Mouse (Mus musculus) neural tube, embryonic 13.5 days (tissue): ENCODE measurements around the gene Acbd7. TPM values are rescaled to one million over a fixed set of nuclear protein-coding genes. Genes with fewer than 3 reads are reported as not detected.

Experiments used
- ATAC-seq: fragments of 200-750 bp; cut with Nextera tagmentation; 2 replicates; pipeline ENCODE4 v1.8.0; 2017; ENCODE audit warnings: low read depth, mild to moderate bottlenecking, moderate TSS enrichment, moderate library complexity
- H3K27ac ChIP-seq: fragments of 300-500 bp; sonication (generic); replicated peaks from 2 replicates; pipeline ENCODE4 v1.5.1; 2015; ENCODE audit warnings: moderate library complexity, mild to moderate bottlenecking, inconsistent platforms
- H3K27me3 ChIP-seq: fragments of 300-500 bp; sonication (generic); 2 replicates; pipeline ENCODE4 v1.6.1; 2015; ENCODE audit warnings: mild to moderate bottlenecking, inconsistent platforms
- H3K36me3 ChIP-seq: fragments of 300-500 bp; sonication (generic); 2 replicates; pipeline ENCODE4 v1.6.1; 2015; ENCODE audit warnings: mild to moderate bottlenecking, inconsistent platforms
- H3K4me1 ChIP-seq: fragments of 300-500 bp; sonication (generic); replicated peaks from 2 replicates; pipeline ENCODE4 v1.6.1; 2015; ENCODE audit warnings: inconsistent platforms
- H3K4me2 ChIP-seq: fragments of 300-500 bp; sonication (generic); 2 replicates; pipeline ENCODE4 v1.6.1; 2015; ENCODE audit warnings: inconsistent platforms, mild to moderate bottlenecking, moderate library complexity
- H3K4me3 ChIP-seq: fragments of 300-500 bp; sonication (generic); 2 replicates; pipeline ENCODE4 v1.5.1; 2015; ENCODE audit warnings: mild to moderate bottlenecking, inconsistent platforms
- H3K9ac ChIP-seq: fragments of 300-500 bp; sonication (generic); 2 replicates; pipeline ENCODE4 v1.6.1; 2015; ENCODE audit warnings: moderate library complexity, mild to moderate bottlenecking, inconsistent platforms
- H3K9me3 ChIP-seq: fragments of 300-500 bp; sonication (generic); 2 replicates; pipeline ENCODE4 v1.6.1; 2016; ENCODE audit warnings: inconsistent platforms
- WGBS: fragments of 180-500 bp; shearing (Covaris S2); methylation state at CpG from one replicate; pipeline ENCODE4 v1.1.7; 2015; 5-methylcytosine and 5-hydroxymethylcytosine counted together
- polyA plus RNA-seq: library from polyadenylated mRNA; unstranded; fragments of >200 nt; fragmentation: Nextera tagmentation; extraction: Ambion mirVana; gene quantifications from 2 replicates; pipeline ENCODE4 v1.2.1, GENCODE M21; 2015

Acbd7 gene
- polyA plus RNA-seq, 1 experiment from 2014 or later: 2.3 TPM

DNA sequence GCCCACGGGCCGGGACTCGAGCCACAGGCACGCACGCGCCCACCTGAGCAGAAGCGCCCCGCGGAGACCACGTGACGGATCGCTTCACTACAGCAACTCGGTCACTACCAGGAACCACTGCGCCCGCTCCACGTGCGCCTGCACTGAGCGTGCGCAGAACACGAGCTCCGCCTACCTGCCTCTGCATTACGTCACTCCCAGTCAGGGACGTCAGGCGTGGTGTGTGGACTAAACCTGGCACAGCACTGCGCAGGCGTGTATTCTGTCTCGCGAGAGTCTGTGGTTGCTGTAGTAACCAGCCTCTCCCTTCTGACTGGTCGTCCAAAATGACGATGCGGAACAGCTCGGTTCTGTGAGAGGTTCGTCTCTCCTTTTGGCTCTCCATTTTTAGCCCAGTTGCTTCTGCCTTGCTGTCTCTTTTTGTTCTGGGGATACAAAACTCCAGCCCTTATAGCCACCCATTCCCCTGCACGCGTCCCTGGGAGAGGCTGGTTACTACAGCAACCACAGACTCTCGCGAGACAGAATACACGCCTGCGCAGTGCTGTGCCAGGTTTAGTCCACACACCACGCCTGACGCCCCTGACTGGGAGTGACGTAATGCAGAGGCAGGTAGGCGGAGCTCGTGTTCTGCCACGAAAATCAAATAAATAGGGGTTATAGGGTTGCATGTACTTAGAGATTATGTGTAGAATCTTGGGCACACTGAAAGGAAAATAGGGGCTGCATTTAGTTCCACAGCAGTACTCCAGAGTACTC is 3.3 kb upstream of the Acbd7 start, which contains the start of gene Rpp38:
Gene Rpp38 (minus strand): TSS at position 160 of the 759 bp plus-strand sequence.
- H3K4me2 ChIP-seq: peak within 1 kb of the TSS; percentile 76
- peak within 1 kb of the TSS; percentile 79 for H3K27ac ChIP-seq
- H3K9me3 ChIP-seq: no peaks in the 10 kb centered on the region
- H3K36me3 ChIP-seq: peaks cover 18% of the 10 kb centered on the region
- H3K4me1 ChIP-seq: peaks cover 26% of the 10 kb centered on the region
- H3K9ac ChIP-seq: peak within 1 kb of the TSS; percentile 82
- H3K27me3 ChIP-seq: 0 out of 2 replicates have a peak, but pooled peaks cover 6% of the 10 kb centered on the region
- under 1% methylated on average over 45 of the region's 45 CpGs for WGBS
- H3K4me3 ChIP-seq: peak within 1 kb of the TSS; percentile 66
- peak; percentile 98 for ATAC-seq

DNA sequence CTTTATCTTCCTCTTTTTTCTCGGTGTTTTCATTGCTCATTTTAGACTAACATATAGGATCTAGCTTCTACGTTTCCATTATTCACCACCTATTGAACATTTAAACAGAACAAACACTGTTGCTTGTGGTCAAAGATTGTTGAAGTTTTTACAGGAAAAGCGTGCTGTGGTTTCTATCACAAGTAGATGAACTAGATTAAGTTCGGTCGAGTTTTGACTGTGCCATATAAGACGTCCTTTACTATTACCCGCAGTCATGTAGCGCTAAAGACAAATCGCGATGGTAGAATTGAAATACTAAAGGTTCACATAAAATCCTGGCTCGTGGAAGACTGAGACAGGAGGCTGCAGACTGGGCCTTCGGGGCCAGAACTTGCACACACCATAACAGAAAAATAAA is 2.2 kb upstream of the Acbd7 start:
- WGBS: 91% methylated on average over 12 of the region's 12 CpGs
- no peak for ATAC-seq
- Histone ChIP-seq H3K27me3 (peaks cover 10% of the 10 kb centered on the region), H3K4me3 (no peak overlapping the region), H3K4me2 (no peak overlapping the region), H3K36me3 (peaks cover 8% of the 10 kb centered on the region), H3K9ac (no peak overlapping the region), H3K27ac (no peak overlapping the region), H3K4me1 (peaks cover 26% of the 10 kb centered on the region), H3K9me3 (no peaks in the 10 kb centered on the region)

DNA sequence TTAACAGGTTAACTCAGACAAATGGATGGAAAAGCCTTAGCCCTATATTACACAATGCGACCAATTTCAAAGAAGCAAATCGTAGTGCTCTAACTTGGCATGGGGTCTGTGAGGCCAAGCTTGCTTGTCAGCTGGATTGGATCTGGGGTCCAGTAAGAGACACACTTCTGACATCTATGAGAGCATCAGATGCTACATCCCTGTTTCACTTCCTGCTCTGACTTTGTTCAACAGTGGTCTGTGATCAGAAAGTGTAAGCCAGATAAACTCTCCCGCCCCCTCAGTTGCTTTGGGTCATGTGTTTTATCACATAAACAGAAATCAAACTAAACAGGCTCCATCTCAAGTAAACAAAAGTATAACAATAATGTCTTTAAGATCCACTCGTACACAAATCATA is 12.5 kb downstream of the Acbd7 start:
- H3K4me1 ChIP-seq: no peaks in the 10 kb centered on the region
- no peak overlapping the region for H3K4me2 ChIP-seq
- no peaks in the 10 kb centered on the region for H3K36me3 ChIP-seq
- H3K9ac ChIP-seq: no peak overlapping the region
- H3K27me3 ChIP-seq: peaks cover 5% of the 10 kb centered on the region; the same call in 1 of the 2 replicates
- WGBS: 86% methylated on average over 4 of the region's 4 CpGs
- H3K27ac ChIP-seq: no peak overlapping the region
- no peak for ATAC-seq
- H3K9me3 ChIP-seq: no peaks in the 10 kb centered on the region
- no peak overlapping the region for H3K4me3 ChIP-seq

DNA sequence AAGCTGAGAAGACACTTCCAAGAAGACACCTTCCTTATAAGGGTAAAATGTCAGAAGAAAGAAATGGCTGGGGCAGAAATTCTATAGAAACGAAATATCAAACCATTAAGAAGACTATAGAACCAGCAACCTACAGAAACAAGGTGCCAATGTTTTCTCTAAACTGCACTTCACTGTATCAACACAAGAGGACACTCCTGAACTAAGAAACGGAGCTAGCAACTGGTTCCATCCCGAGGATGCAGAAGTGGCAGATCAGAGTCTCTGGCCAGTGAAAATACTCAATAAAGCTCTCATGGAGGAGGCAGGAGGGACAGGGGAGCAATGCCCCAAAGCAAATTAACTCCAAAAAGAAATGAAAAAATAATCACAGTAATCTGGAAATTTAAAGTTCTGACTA is 13.0 kb downstream of the Acbd7 start:
- no peak for ATAC-seq
- 21% methylated on average over 3 of the region's 3 CpGs for WGBS

DNA sequence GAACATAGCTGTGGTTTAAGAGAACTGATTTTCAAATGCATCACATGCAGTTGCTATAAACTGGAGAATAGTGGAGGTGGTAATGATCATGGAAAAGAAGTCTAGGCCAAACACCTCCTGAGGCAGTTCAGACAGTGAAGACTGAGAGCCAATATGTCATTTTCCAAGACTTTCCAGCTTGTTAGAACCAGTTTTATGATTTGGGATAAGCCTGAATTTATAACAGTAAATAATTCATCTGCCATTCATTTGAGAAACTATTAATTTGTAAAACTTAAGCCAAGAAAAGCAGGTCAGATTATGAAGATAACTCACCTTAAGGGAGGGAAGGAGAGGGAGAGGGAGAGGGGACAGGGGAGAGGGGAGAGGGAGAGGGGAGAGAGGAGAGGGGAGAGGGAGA is 17.2 kb downstream of the Acbd7 start:
- H3K36me3 ChIP-seq: no peaks in the 10 kb centered on the region
- H3K27me3 ChIP-seq: peaks cover 5% of the 10 kb centered on the region; the same call in 1 of the 2 replicates
- H3K4me1 ChIP-seq: no peaks in the 10 kb centered on the region
- H3K9me3 ChIP-seq: no peaks in the 10 kb centered on the region
- no peak overlapping the region for H3K9ac ChIP-seq
- no peak overlapping the region for H3K4me2 ChIP-seq
- no peak overlapping the region for H3K27ac ChIP-seq
- no peak for ATAC-seq
- H3K4me3 ChIP-seq: no peak overlapping the region

More for the DNA sequence above, 13.0 kb downstream of the Acbd7 start:
- no peaks in the 10 kb centered on the region for H3K9me3 ChIP-seq
- no peak overlapping the region for H3K4me2 ChIP-seq
- H3K4me3 ChIP-seq: no peak overlapping the region
- H3K27ac ChIP-seq: no peak overlapping the region
- peaks cover 5% of the 10 kb centered on the region; the same call in 1 of the 2 replicates for H3K27me3 ChIP-seq
- H3K4me1 ChIP-seq: no peaks in the 10 kb centered on the region
- H3K36me3 ChIP-seq: no peaks in the 10 kb centered on the region
- H3K9ac ChIP-seq: no peak overlapping the region

DNA sequence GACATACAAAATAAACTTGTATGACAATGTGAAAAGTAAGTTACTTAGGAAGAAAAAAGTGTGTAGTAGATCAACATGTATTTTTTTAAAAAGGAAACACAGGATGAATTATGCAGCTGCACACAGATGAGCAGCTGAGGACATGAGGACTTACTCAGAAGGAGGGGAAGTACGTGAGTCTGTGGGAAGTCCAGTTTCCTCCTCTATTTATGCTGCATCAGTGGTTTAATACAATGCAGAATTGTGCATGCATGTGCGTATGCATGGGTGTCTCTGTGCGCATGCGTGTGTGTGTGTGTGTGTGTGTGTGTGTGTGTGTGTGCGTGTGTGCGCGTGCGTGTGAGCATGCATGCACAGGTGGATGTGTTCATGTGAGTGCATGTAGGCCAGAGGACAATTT is 19.8 kb downstream of the Acbd7 start:
- 95% methylated on average over 8 of the region's 8 CpGs for WGBS
- H3K4me3 ChIP-seq: no peak overlapping the region
- no peak for ATAC-seq
- H3K4me2 ChIP-seq: no peak overlapping the region
- H3K36me3 ChIP-seq: no peaks in the 10 kb centered on the region
- H3K9me3 ChIP-seq: no peaks in the 10 kb centered on the region
- H3K4me1 ChIP-seq: no peaks in the 10 kb centered on the region
- H3K27ac ChIP-seq: no peak overlapping the region
- H3K27me3 ChIP-seq: no peaks in the 10 kb centered on the region; the same call in 1 of the 2 replicates
- H3K9ac ChIP-seq: no peak overlapping the region

DNA sequence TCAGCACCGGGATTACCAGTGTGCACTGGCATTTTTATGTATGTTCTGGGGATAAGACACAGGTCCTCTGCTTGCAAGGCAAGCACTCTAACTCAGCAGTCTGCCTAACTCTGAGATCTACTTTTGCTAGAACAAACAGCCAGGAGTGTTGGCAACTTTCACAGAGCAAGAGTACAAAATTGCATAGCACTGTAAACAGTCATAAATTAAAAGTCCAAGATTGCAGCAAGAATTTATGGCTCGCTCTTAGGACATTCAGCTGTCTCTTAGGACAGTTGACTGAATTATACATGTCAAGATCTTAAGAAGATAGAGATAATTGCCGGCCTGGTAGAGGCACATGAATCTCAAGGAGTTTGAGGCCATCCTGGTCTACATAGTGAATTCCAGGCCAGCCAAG is 20.3 kb downstream of the Acbd7 start:
- 76% methylated on average over 3 of the region's 3 CpGs for whole genome bisulfite sequencing
- Histone ChIP-seq H3K4me2 (no peak overlapping the region), H3K4me3 (no peak overlapping the region), H3K27ac (no peak overlapping the region), H3K36me3 (no peaks in the 10 kb centered on the region), H3K27me3 (no peaks in the 10 kb centered on the region; the same call in 1 of the 2 replicates), H3K9me3 (no peaks in the 10 kb centered on the region), H3K4me1 (no peaks in the 10 kb centered on the region), H3K9ac (no peak overlapping the region)
- ATAC-seq: no peak

DNA sequence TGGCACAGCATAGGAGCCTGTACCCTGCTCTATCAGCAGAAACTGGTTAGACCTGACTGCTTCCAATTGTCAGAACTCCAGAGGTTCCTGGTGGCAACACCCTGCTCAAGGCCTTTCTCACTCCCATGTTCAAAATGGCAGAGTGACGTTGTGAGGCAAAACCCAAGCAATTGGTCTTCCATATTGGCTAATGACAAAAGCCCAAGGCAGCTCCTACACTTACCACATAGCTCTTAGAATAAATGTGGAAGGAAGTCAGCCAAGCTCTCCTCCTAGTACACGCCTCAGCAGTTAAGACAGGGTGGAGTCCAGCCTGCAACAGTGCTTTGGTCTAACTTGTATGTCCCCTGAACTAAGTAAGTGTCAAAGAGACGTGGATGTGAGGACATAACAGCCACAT is 21.9 kb downstream of the Acbd7 start:
- Histone ChIP-seq H3K36me3 (no peaks in the 10 kb centered on the region), H3K27me3 (no peaks in the 10 kb centered on the region; the same call in 1 of the 2 replicates), H3K9ac (no peak overlapping the region), H3K4me1 (no peaks in the 10 kb centered on the region), H3K4me2 (no peak overlapping the region), H3K4me3 (no peak overlapping the region), H3K27ac (no peak overlapping the region), H3K9me3 (no peaks in the 10 kb centered on the region)
- WGBS: 82% methylated on average over 3 of the region's 3 CpGs
- no peak for ATAC-seq

DNA sequence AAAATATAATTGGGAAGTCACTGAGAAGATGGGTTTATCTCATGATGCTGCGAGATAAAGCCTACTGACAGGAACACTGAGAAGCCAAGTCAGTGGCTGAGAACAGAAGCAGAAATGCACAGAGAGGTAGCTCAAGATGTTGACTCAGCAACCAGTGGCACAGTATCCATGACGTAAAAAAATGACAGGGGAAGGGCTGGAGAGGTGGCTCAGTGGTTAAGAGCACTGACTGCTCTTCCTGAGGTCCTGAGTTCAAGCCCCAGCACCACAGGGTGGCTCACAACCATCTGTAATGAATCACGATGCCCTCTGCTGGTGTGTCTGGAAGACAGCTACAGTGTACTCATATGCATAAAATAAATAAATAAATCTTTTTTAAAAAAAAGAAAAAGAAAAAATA is 25.1 kb downstream of the Acbd7 start:
- H3K36me3 ChIP-seq: no peaks in the 10 kb centered on the region
- no peak overlapping the region for H3K4me2 ChIP-seq
- H3K27ac ChIP-seq: no peak overlapping the region
- no peaks in the 10 kb centered on the region for H3K27me3 ChIP-seq
- ATAC-seq: no peak
- no peaks in the 10 kb centered on the region for H3K9me3 ChIP-seq
- H3K9ac ChIP-seq: no peak overlapping the region
- H3K4me3 ChIP-seq: no peak overlapping the region
- 83% methylated on average over 3 of the region's 3 CpGs for WGBS
- no peaks in the 10 kb centered on the region for H3K4me1 ChIP-seq

DNA sequence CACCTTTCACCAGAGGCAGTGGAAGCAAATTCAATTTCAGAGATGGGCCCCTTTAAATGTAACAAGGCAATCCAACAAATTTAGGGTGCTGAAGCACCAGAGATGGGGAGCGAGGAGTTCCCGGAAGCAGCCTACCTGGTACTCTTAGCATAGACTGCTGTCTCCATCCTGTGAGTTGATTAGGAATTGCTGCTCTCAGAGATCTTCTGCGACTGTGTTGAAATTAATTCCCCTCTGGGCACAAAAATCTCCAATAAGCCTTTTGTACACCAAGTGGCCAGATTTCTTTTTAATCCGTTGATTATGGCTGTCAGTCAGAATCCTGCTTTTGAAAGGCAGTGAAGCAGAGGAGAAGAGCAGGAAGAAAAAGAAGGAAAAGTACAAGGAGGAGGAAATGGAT is 29.2 kb downstream of the Acbd7 start:
- no peak for ATAC-seq
- H3K4me2 ChIP-seq: no peak overlapping the region
- H3K9me3 ChIP-seq: no peaks in the 10 kb centered on the region
- H3K4me3 ChIP-seq: no peak overlapping the region
- 77% methylated on average over 4 of the region's 4 CpGs for WGBS
- no peaks in the 10 kb centered on the region for H3K27me3 ChIP-seq
- no peaks in the 10 kb centered on the region for H3K4me1 ChIP-seq
- H3K27ac ChIP-seq: no peak overlapping the region
- H3K9ac ChIP-seq: no peak overlapping the region
- no peaks in the 10 kb centered on the region for H3K36me3 ChIP-seq

DNA sequence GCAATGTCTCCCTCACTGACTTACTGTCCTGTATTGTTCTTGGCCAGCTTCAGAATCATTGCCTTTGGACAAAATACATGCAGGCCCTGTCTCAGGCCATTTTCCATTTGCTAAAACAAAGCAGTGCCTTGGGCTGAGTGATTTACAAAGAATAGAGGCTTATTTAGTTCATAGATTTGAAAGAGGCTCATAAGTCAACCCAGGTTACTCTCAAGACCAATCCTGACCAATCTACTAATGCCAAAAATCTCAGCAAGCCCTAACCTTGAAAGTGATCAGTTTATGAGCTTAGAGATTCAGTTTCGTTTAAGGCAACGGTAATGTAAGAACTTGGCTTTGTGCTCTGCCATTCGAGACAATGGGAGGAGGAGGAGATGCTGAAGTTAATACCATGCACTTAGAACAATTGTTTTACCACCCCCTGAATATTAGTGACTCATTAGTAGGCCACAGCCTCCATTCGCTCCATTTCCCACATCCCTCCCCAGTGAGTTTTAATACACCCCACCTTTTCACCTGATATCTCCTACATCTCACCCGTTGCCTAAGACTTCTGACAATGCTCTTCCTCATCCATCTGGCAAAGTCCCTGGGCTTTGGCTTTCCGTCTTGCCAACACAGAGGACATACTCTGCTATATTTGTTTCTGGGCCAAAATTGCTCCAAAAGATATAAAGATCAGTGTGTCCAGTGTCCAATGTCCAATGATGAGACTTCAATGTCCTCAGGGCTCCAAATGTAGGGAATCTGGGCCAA is 51.3 kb downstream of the Acbd7 start:
- Histone ChIP-seq H3K4me2 (no peak overlapping the region), H3K4me1 (no peaks in the 10 kb centered on the region), H3K4me3 (no peak overlapping the region), H3K27me3 (no peaks in the 10 kb centered on the region), H3K36me3 (no peaks in the 10 kb centered on the region), H3K9me3 (no peaks in the 10 kb centered on the region), H3K9ac (no peak overlapping the region), H3K27ac (no peak overlapping the region)
- no peak for ATAC-seq
- WGBS: 80% methylated on average over 6 of the region's 6 CpGs
